Comparison of ENCODE assay signal across 33 mouse cellular contexts in the genomic region with DNA sequence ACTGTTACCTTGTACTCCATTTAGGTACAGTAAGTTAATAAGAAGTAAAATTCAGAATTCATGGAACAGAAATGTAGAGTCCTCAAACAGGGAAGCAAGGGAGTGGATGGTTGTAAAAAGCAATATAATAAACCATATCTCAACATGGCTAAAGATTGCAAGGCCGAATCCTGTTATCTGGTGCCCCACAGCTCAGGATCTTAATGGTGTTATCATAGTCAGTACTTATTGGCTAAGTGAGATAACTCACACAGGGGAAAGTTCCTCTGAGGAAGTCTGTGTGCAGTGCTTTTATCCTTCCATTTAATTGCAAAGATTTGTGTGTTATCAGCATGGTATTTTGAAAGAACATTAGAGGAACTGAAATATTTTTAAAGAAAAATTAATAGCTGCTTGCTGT.
"Had no signal": no experiment of that assay in that cellular context is flagged by ENCODE, and none has a peak within 500 bp of the region (broad histone marks: within the 10 kb centered on the region; RNA-seq: fewer than 3 reads in every experiment).

No protein-coding gene starts in this region.

- H3K4me1 ChIP-seq: limb, embryonic 10.5 days; limb, embryonic 12.5 days; limb, embryonic 13.5 days; limb, embryonic 15.5 days; liver, embryonic 12.5 days; liver, embryonic 13.5 days; liver, embryonic 15.5 days; lung, embryonic 15.5 days; megakaryocyte, embryonic 14.5 days; midbrain, embryonic 10.5 days; midbrain, embryonic 12.5 days; midbrain, embryonic 15.5 days; neural tube, embryonic 12.5 days; neural tube, embryonic 13.5 days had no signal

- H3K9me3 ChIP-seq: limb, embryonic 10.5 days; limb, embryonic 12.5 days; limb, embryonic 13.5 days; limb, embryonic 15.5 days; liver, embryonic 12.5 days; liver, embryonic 13.5 days; liver, embryonic 15.5 days; lung, embryonic 15.5 days; megakaryocyte, embryonic 14.5 days; midbrain, embryonic 10.5 days; midbrain, embryonic 12.5 days; midbrain, embryonic 13.5 days; midbrain, embryonic 15.5 days; neural tube, embryonic 12.5 days; neural tube, embryonic 13.5 days had no signal

- H3K4me2 ChIP-seq: limb, embryonic 12.5 days; limb, embryonic 13.5 days; limb, embryonic 15.5 days; liver, embryonic 11.5 days; liver, embryonic 12.5 days; liver, embryonic 13.5 days; liver, embryonic 15.5 days; lung, embryonic 14.5 days; lung, embryonic 15.5 days; midbrain, embryonic 11.5 days; midbrain, embryonic 12.5 days; midbrain, embryonic 13.5 days; midbrain, embryonic 15.5 days; neural tube, embryonic 12.5 days; neural tube, embryonic 13.5 days had no signal

- DNase-seq: left cerebral cortex, postnatal 4 days; liver; liver, embryonic 13.5 days; liver, postnatal 0 days; lung, adult 18-20 months; lung, adult 2 months; lung, embryonic 14.5 days; lung, postnatal 10 days; lung, postnatal 14 days; lung, postnatal 36 days; lung, postnatal 4 days; midbrain, embryonic 14.5 days had no signal

- H3K9ac ChIP-seq: limb, embryonic 12.5 days; limb, embryonic 13.5 days; limb, embryonic 15.5 days; liver, embryonic 12.5 days; liver, embryonic 13.5 days; liver, embryonic 14.5 days; liver, embryonic 15.5 days; liver, postnatal 0 days; lung, embryonic 14.5 days; lung, embryonic 15.5 days; midbrain, embryonic 12.5 days; midbrain, embryonic 13.5 days; midbrain, embryonic 15.5 days; neural tube, embryonic 12.5 days; neural tube, embryonic 13.5 days had no signal

- H3K4me3 ChIP-seq: limb, embryonic 10.5 days; limb, embryonic 12.5 days; limb, embryonic 13.5 days; limb, embryonic 15.5 days; liver, embryonic 12.5 days; liver, embryonic 13.5 days; liver, embryonic 15.5 days; lung, embryonic 15.5 days; megakaryocyte, embryonic 14.5 days; midbrain, embryonic 10.5 days; midbrain, embryonic 12.5 days; midbrain, embryonic 13.5 days; midbrain, embryonic 15.5 days; myocyte; neural tube, embryonic 12.5 days; neural tube, embryonic 13.5 days had no signal

- H3K27ac ChIP-seq: limb, embryonic 10.5 days; limb, embryonic 12.5 days; limb, embryonic 13.5 days; limb, embryonic 15.5 days; liver, embryonic 12.5 days; liver, embryonic 13.5 days; liver, embryonic 14.5 days; liver, embryonic 15.5 days; lung, embryonic 15.5 days; macrophage; midbrain, embryonic 10.5 days; midbrain, embryonic 12.5 days; midbrain, embryonic 13.5 days; midbrain, embryonic 15.5 days; neural tube, embryonic 12.5 days; neural tube, embryonic 13.5 days had no signal

- H3K27me3 ChIP-seq: limb, embryonic 12.5 days; limb, embryonic 13.5 days; limb, embryonic 15.5 days; liver, embryonic 12.5 days; liver, embryonic 13.5 days; liver, embryonic 15.5 days; lung, embryonic 15.5 days; megakaryocyte, embryonic 14.5 days; midbrain, embryonic 12.5 days; midbrain, embryonic 13.5 days; midbrain, embryonic 15.5 days; neural tube, embryonic 12.5 days; neural tube, embryonic 13.5 days had no signal

- H3K36me3 ChIP-seq: limb, embryonic 10.5 days; limb, embryonic 12.5 days; limb, embryonic 13.5 days; limb, embryonic 15.5 days; liver, embryonic 12.5 days; liver, embryonic 13.5 days; liver, embryonic 15.5 days; lung, embryonic 15.5 days; midbrain, embryonic 10.5 days; midbrain, embryonic 12.5 days; midbrain, embryonic 13.5 days; midbrain, embryonic 15.5 days; neural tube, embryonic 12.5 days; neural tube, embryonic 13.5 days had no signal

- ATAC-seq: liver, embryonic 12.5 days; liver, postnatal 0 days; lung, postnatal 0 days; midbrain, embryonic 13.5 days; midbrain, embryonic 15.5 days; midbrain, embryonic 16.5 days had no signal
